Mouse (Mus musculus) gastrocnemius, postnatal 14 days (tissue): ENCODE measurements around the gene Fibp. TPM values are rescaled to one million over a fixed set of nuclear protein-coding genes. Genes with fewer than 3 reads are reported as not detected.
"Not testable (repeated sequence)": the region's sequence is repeated elsewhere in the genome, so short reads cannot be mapped to it uniquely, and the experiment has no call there.

Experiments
- DNase-seq: peaks from one replicate; pipeline ENCODE4 v3.0.0; 2021; ENCODE audit warnings: mixed read lengths
- intact Hi-C: fragments of 180-260 bp; cut with DNase I; formaldehyde crosslinking; loops from one replicate; pipeline ENCODE4 v1.15.1; 2025; ENCODE audit warnings: low total_unique reads
- total RNA-seq, 2 experiments: library from RNA; stranded (reverse); gene quantifications; 2 replicates each; pipeline ENCODE4 v1.2.3; 2021

The Fibp gene
- total RNA-seq, 2 experiments from 2014 or later = 42.0 to 44.8 TPM

GRCm38 (mm10) chr19:5483386-5484359 is 23.3 kb downstream of the Fibp start:
- intact Hi-C loops = no loop called here
- no peak for DNase-seq

- no peak for DNase-seq
Measured at GRCm38 (mm10) chr19:5484496-5484895, 24.1 kb downstream of the Fibp start.

GRCm38 (mm10) chr19:5485371-5485770 is 25.0 kb downstream of the Fibp start:
- intact Hi-C loops = no loop called here
- DNase-seq = no peak

More at GRCm38 (mm10) chr19:5484496-5484895, 24.1 kb downstream of the Fibp start:
- intact Hi-C loops = no loop called here

- no peak for DNase-seq
- intact Hi-C loops = no loop called here
Measured at GRCm38 (mm10) chr19:5485821-5486220, 25.4 kb downstream of the Fibp start.

GRCm38 (mm10) chr19:5486286-5486685 is 25.9 kb downstream of the Fibp start:
- intact Hi-C loops = no loop called here
- DNase-seq = no peak

GRCm38 (mm10) chr19:5486771-5487170 is 26.4 kb downstream of the Fibp start:
- intact Hi-C loops = no loop called here
- no peak for DNase-seq

GRCm38 (mm10) chr19:5487768-5488550 is 27.5 kb downstream of the Fibp start, which contains the start of gene Mus81:
Gene Mus81, minus strand, starts transcription at chr19:5488402.
- peak; percentile 96 for DNase-seq
- intact Hi-C loops = no loop called here

GRCm38 (mm10) chr19:5488878-5489571 is 28.6 kb downstream of the Fibp start:
- intact Hi-C loops = no loop called here
- peak; percentile 98 for DNase-seq

GRCm38 (mm10) chr19:5489721-5490120 is 29.3 kb downstream of the Fibp start:
- intact Hi-C loops, DNase-seq: not testable (repeated sequence)

GRCm38 (mm10) chr19:5490313-5490897 is 30.0 kb downstream of the Fibp start, which contains the start of gene Cfl1:
Gene Cfl1, plus strand, starts transcription at chr19:5490455.
- intact Hi-C loops = no loop called here
- DNase-seq = peak; percentile 94

GRCm38 (mm10) chr19:5490898-5491708 is 30.7 kb downstream of the Fibp start:
- intact Hi-C loops = no loop called here
- DNase-seq = peak; percentile 84

- intact Hi-C loops = no loop called here
- no peak for DNase-seq
Measured at GRCm38 (mm10) chr19:5492641-5493040, 32.2 kb downstream of the Fibp start.

GRCm38 (mm10) chr19:5493301-5493721 is 32.9 kb downstream of the Fibp start:
- DNase-seq, intact Hi-C loops: not testable (repeated sequence)

- intact Hi-C loops = no loop called here
- no peak for DNase-seq
Measured at GRCm38 (mm10) chr19:5494314-5494713, 33.9 kb downstream of the Fibp start.

GRCm38 (mm10) chr19:5495353-5496051 is 35.1 kb downstream of the Fibp start:
- DNase-seq = no peak
- intact Hi-C loops = no loop called here

- no peak for DNase-seq
- intact Hi-C loops = no loop called here
Measured at GRCm38 (mm10) chr19:5496052-5496370, 35.6 kb downstream of the Fibp start.

GRCm38 (mm10) chr19:5500330-5500875 is 40.0 kb downstream of the Fibp start:
- no peak for DNase-seq
- intact Hi-C loops = no loop called here

- DNase-seq = no peak
- intact Hi-C loops = no loop called here
Measured at GRCm38 (mm10) chr19:5503687-5504086, 43.3 kb downstream of the Fibp start, which contains the start of gene 1700020D05Rik. Gene 1700020D05Rik, minus strand, starts transcription at chr19:5503787.
